Mouse (Mus musculus) layer of hippocampus, adult 18-20 months (tissue): ENCODE results near the gene Smyd4. TPM values are rescaled to one million over a fixed set of nuclear protein-coding genes. Genes with fewer than 3 reads are reported as not detected.
"Not testable (repeated sequence)": the region's sequence is repeated elsewhere in the genome, so short reads cannot be mapped to it uniquely, and the experiment has no call there.

Experiments
- DNase-seq, 2 experiments: peaks; one replicate each; pipeline ENCODE4 v3.0.0; 2022; ENCODE audit warnings: low spot score in 2 of 2
- total RNA-seq, 2 experiments: library from RNA; stranded (reverse); gene quantifications; 2 replicates each; pipeline ENCODE4 v1.2.3; 2021

Gene Smyd4
- total RNA-seq, 2 experiments from 2014 or later, result 14.9 to 16.8 TPM

- DNase-seq, result no peak
Observed at GRCm38 (mm10) chr11:75344716-75345115, 3.5 kb upstream of the Smyd4 start.

- DNase-seq, result no peak
Observed at GRCm38 (mm10) chr11:75346556-75347187, 1.6 kb upstream of the Smyd4 start.

GRCm38 (mm10) chr11:75347188-75347585 lies 1.0 kb upstream of the Smyd4 start:
- no peak for DNase-seq

GRCm38 (mm10) chr11:75347596-75347995 lies 637 bp upstream of the Smyd4 start:
- DNase-seq, result no peak

- DNase-seq, result no peak
Observed at GRCm38 (mm10) chr11:75348890-75349261, 643 bp downstream of the Smyd4 start.

GRCm38 (mm10) chr11:75351225-75351624 lies 3.0 kb downstream of the Smyd4 start:
- no peak for DNase-seq

GRCm38 (mm10) chr11:75355475-75355874 lies 7.2 kb downstream of the Smyd4 start:
- no peak for DNase-seq

- no peak for DNase-seq
Observed at GRCm38 (mm10) chr11:75377125-75377524, 28.9 kb downstream of the Smyd4 start.

- not testable (repeated sequence) for DNase-seq
Observed at GRCm38 (mm10) chr11:75378786-75379185, 30.6 kb downstream of the Smyd4 start.

GRCm38 (mm10) chr11:75383529-75383928 lies 35.3 kb downstream of the Smyd4 start:
- not testable (repeated sequence) for DNase-seq

GRCm38 (mm10) chr11:75395611-75396010 lies 47.4 kb downstream of the Smyd4 start:
- DNase-seq, result no peak

GRCm38 (mm10) chr11:75397452-75397851 lies 49.2 kb downstream of the Smyd4 start:
- peak in 1 of 2 experiments; percentile 58 for DNase-seq

- DNase-seq, result peak; percentile 64 to 81
Observed at GRCm38 (mm10) chr11:75399411-75399841, 51.2 kb downstream of the Smyd4 start.

- DNase-seq, result peak in 1 of 2 experiments; percentile 47
Observed at GRCm38 (mm10) chr11:75400099-75400498, 51.9 kb downstream of the Smyd4 start.

- peak in 1 of 2 experiments; percentile 82 for DNase-seq
Observed at GRCm38 (mm10) chr11:75402271-75402690, 54.0 kb downstream of the Smyd4 start.

GRCm38 (mm10) chr11:75403301-75404052 lies 55.2 kb downstream of the Smyd4 start:
- DNase-seq, result no peak

GRCm38 (mm10) chr11:75404801-75405200 lies 56.6 kb downstream of the Smyd4 start:
- no peak for DNase-seq

GRCm38 (mm10) chr11:75406104-75406503 lies 57.9 kb downstream of the Smyd4 start:
- DNase-seq, result no peak

GRCm38 (mm10) chr11:75406865-75407264 lies 58.6 kb downstream of the Smyd4 start:
- no peak for DNase-seq

- DNase-seq, result no peak
Observed at GRCm38 (mm10) chr11:75409679-75410575, 61.7 kb downstream of the Smyd4 start.

- no peak for DNase-seq
Observed at GRCm38 (mm10) chr11:75410591-75410990, 62.4 kb downstream of the Smyd4 start.

- no peak for DNase-seq
Observed at GRCm38 (mm10) chr11:75415096-75415495, 66.9 kb downstream of the Smyd4 start.
